Mouse (Mus musculus): ENCODE data around the gene Reck. TPM values are rescaled to one million over a fixed set of nuclear protein-coding genes. Genes with fewer than 3 reads are reported as not detected.

Reck gene
- polyA plus RNA-seq, 1 experiment, result 25.1 TPM

DNA sequence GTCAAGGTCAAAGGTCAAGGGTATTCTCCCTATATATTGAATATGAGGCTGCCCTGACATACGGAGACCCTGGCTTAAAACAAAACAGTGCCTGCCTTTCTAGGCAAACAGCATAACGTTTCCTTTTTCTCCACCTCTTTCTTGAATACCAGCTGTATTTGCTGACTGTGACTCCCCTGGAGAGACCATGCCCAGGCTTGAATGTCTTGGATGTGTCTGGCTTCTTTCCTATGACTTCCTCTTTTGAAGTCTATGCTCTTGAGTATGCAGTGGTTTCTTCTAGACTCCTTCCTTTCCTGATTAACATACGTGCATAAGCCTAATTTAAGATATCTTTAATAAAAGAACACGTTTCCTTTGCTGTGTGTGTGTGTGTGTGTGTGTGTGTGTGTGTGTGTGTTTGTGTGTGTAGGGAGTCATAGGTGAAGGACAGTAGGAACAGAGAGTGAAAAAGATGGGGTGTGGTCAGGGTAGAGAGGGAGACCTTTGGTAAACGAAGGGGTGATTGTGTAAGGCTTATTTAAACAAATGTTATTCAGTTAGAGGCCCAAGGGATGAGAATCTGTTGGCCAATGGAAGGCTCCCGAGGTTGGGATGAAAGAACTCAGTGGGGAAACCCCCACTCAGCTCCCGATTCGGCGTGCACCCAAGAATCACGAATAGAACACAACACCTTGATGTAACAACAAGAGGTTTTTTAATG is 99.7 kb downstream of the Reck start:
- TF ChIP-seq POLR2A (IDR thresholded peaks at IDR 0.05; ENCODE audit: low read depth, low read length) (no peak), CTCF (IDR thresholded peaks at IDR 0.05; ENCODE audit: borderline replicate concordance, insufficient read depth, low read length) (no peak)
- Histone ChIP-seq H3K4me3 (ENCODE audit: insufficient read depth, low read length) (no peak overlapping the region), H3K27ac (ENCODE audit: insufficient read depth, low read length) (peak overlapping the region; percentile 86), H3K4me1 (ENCODE audit: control insufficient read depth, insufficient read depth, low read length) (peaks cover 44% of the 10 kb centered on the region)

DNA sequence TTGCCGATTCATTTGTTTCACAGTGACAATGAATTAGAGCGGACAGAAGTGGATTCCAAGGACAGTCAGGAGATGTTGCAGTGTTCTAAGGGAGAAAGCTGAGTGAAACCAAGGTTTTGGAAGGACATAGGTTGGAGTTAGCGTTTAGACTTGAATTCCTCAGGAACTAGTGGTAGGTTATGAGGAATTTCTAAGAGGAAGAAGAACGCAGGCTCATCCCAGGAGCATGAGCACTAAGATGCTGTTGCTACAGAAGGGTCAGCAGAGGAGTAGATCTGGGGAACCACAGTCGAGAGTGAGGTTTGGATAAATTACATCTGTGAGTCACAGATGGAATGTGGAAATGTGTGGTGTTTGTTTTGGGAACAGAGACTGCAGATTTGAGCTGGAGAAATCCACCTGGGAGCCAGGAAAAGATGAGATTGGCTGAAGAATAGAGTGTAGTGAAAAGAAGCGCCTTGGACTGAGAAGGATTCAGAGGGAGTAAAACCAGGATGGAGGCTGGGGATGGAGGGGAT is 101.0 kb downstream of the Reck start:
- TF ChIP-seq POLR2A (IDR thresholded peaks at IDR 0.05; ENCODE audit: low read depth, low read length) (no peak), CTCF (IDR thresholded peaks at IDR 0.05; ENCODE audit: borderline replicate concordance, insufficient read depth, low read length) (no peak)
- H3K4me1 ChIP-seq (ENCODE audit: control insufficient read depth, insufficient read depth, low read length), result peaks cover 38% of the 10 kb centered on the region
- peak overlapping the region; percentile 97 for H3K27ac ChIP-seq (ENCODE audit: insufficient read depth, low read length)
- no peak overlapping the region for H3K4me3 ChIP-seq (ENCODE audit: insufficient read depth, low read length)

DNA sequence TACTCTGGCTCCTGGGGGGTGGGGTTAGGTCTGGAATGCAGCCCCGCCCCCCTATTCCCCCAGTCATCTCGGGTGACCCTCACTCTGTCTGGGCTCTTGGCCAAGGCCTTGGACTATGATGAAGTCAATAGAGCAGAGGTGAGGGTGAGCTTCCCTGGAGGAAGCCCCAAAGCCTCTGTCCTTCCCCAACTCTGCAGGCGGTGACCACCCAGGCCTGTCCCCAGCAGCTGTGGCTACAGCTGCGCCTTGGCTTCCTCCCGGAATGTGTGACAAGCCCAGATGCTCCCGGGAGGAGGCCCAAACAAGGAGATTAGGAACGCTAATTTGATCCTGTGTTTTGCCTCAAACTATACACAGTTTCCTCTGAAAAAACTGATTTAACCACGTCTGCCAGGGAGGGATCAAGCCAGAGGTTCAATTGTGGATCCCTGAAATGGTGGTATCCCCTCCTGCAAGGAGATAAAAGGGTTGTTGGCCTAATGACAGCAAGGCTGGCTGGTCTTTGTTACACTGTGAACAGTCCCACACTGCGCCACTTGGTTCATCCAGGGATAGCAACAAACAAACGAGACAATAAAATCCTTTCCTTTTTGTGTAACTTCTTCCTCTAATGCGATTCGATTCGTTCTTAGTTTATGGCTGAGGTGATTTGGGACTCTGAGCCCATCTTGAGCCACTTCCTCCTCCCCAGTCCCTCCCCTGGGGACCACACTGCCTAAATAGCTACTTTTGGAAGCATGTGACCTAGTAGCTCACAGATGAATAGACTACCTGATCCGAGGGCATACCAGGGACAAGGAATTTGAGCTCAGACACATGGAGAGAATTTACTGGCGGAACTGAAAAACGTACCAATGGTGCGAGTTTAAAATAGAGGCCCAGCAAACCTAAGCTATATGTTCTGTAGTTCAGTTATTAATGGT is 103.5 kb downstream of the Reck start:
- no peak for TF ChIP-seq CTCF (IDR thresholded peaks at IDR 0.05; ENCODE audit: borderline replicate concordance, insufficient read depth, low read length)
- TF ChIP-seq POLR2A (IDR thresholded peaks at IDR 0.05; ENCODE audit: low read depth, low read length), result no peak
- H3K4me3 ChIP-seq (ENCODE audit: insufficient read depth, low read length), result no peak overlapping the region
- peaks cover 25% of the 10 kb centered on the region for H3K4me1 ChIP-seq (ENCODE audit: control insufficient read depth, insufficient read depth, low read length)
- H3K27ac ChIP-seq (ENCODE audit: insufficient read depth, low read length), result peak overlapping the region; percentile 30; the same call in 1 of the 2 replicates

DNA sequence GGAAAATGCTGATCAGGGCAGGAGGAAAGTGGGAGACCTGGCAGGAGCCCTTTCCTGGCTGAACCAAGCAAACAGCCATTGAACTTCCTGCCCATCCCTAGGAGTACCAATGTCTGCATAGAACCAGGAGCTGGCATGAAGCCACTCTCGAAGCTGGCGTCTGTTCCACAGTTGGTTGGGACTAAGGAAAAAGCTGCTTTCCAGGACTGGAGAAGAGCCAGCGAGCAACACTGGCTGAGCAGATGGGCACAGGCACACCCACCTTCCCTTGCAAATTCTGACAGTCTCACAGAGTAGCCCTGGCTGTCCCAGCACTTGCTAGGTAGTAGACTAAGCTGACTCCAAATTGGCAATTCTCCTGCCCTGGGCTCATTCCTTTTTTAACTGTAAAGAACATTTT is 104.4 kb downstream of the Reck start:
- H3K27ac ChIP-seq (ENCODE audit: insufficient read depth, low read length), result no peak overlapping the region

DNA sequence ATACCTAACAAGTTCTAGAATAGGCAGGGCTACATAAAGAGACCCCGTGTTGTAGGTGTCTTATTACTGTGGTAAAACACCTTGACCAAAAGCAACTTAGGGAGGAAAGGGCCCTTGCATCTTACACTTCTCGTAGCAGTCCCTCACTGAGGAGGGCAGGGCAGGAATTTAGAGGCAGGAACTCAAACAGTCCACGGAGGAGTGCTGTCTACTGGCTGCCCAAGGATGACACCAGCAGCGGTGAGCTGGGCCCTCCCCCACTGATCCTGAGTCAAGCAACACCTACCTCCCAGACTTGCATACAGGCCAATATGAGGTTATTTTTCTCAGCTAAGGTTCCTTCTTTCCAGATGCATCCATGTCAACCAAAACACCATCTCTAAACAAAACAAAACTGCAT is 104.9 kb downstream of the Reck start:
- no peak overlapping the region for H3K27ac ChIP-seq (ENCODE audit: insufficient read depth, low read length)
- peaks cover 21% of the 10 kb centered on the region for H3K4me1 ChIP-seq (ENCODE audit: control insufficient read depth, insufficient read depth, low read length)
- TF ChIP-seq POLR2A (IDR thresholded peaks at IDR 0.05; ENCODE audit: low read depth, low read length), result no peak

More for the DNA sequence above, 104.4 kb downstream of the Reck start:
- TF ChIP-seq CTCF (IDR thresholded peaks at IDR 0.05; ENCODE audit: borderline replicate concordance, insufficient read depth, low read length), result no peak
- TF ChIP-seq POLR2A (IDR thresholded peaks at IDR 0.05; ENCODE audit: low read depth, low read length), result no peak
- H3K4me1 ChIP-seq (ENCODE audit: control insufficient read depth, insufficient read depth, low read length), result peaks cover 24% of the 10 kb centered on the region
- no peak overlapping the region for H3K4me3 ChIP-seq (ENCODE audit: insufficient read depth, low read length)

DNA sequence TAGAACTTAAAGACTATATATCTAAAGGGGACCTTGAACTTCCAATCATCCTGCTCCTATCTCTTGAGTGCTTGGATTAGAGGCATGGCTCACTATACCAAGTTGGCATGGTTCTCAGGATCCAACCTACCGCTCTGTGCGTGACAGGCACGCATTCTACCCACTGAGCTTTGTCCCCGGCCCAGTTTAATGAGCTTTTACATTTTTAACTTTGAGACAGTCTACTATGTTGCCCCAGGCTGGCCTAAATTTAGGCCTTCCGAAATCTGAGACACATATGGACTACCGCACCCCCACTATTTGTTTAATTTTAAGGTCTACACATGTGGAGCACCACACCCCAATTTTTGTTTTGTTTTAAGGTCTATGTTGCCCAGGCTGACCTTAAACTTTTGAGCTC is 105.5 kb downstream of the Reck start:
- TF ChIP-seq CTCF (IDR thresholded peaks at IDR 0.05; ENCODE audit: borderline replicate concordance, insufficient read depth, low read length), result no peak
- TF ChIP-seq POLR2A (IDR thresholded peaks at IDR 0.05; ENCODE audit: low read depth, low read length), result no peak
- H3K4me3 ChIP-seq (ENCODE audit: insufficient read depth, low read length), result no peak overlapping the region
- H3K27ac ChIP-seq (ENCODE audit: insufficient read depth, low read length), result no peak overlapping the region
- H3K4me1 ChIP-seq (ENCODE audit: control insufficient read depth, insufficient read depth, low read length), result peaks cover 20% of the 10 kb centered on the region

More for the DNA sequence above, 104.9 kb downstream of the Reck start:
- H3K4me3 ChIP-seq (ENCODE audit: insufficient read depth, low read length), result no peak overlapping the region

DNA sequence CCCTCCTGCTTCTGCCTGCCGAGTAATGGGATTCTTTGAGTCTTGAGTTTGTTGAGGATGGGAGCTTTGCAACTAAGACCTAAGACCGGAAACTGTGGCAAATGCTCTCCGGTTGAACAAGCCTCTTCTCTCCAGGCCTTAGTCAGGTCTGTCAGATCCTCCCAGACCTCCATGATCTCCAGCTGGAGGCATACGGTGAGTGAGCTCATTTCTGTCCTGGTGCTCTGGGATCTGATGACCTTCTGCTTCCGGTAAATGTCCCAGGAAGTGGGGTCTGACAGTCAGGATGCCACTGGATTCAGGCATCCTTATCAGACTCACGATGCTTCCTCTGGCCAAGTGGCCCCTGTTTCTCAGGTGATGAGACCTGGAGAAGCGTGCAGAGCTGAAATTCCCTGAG is 105.9 kb downstream of the Reck start:
- Histone ChIP-seq H3K4me1 (ENCODE audit: control insufficient read depth, insufficient read depth, low read length) (peaks cover 16% of the 10 kb centered on the region), H3K4me3 (ENCODE audit: insufficient read depth, low read length) (no peak overlapping the region), H3K27ac (ENCODE audit: insufficient read depth, low read length) (no peak overlapping the region)
- no peak for TF ChIP-seq CTCF (IDR thresholded peaks at IDR 0.05; ENCODE audit: borderline replicate concordance, insufficient read depth, low read length)
- no peak for TF ChIP-seq POLR2A (IDR thresholded peaks at IDR 0.05; ENCODE audit: low read depth, low read length)

DNA sequence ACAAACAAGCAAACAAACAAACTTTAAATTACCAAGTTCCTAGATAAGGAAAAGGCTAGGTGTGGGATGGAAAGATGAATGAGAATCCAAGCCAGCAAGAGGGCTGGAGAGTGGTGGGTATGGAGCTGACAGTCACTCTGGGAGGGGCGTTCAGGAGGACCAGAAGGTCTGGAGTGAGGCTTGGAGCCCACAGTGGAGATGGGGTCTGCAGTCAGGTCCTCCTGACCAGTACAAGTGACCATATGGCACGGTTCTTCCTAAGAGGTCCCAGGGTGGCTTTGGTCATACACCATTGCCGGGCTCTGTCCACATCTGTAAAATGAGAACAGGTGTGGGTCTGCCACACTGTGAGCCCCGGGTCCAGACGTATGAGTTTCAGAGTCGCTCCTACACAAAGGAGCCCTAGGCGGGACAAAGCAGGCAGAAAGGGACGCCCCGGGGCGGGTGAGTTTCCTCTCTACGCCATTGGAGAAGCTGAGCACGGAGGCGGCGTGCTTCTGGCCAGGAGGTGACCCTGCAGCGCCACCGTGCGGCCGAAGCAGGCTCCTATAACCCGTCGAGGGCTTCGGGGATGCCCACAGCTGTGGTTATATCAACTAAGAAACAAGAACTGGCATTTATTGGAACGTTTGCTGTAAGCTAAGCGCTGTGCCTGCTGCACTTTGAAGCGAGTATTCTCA is 106.9 kb downstream of the Reck start:
- Histone ChIP-seq H3K27ac (ENCODE audit: insufficient read depth, low read length) (no peak overlapping the region; the same call in 1 of the 2 replicates), H3K4me3 (ENCODE audit: insufficient read depth, low read length) (no peak overlapping the region), H3K4me1 (ENCODE audit: control insufficient read depth, insufficient read depth, low read length) (peaks cover 13% of the 10 kb centered on the region)
- TF ChIP-seq POLR2A (IDR thresholded peaks at IDR 0.05; ENCODE audit: low read depth, low read length) (peak; percentile 39; the same call in 1 of the 2 replicates), CTCF (IDR thresholded peaks at IDR 0.05; ENCODE audit: borderline replicate concordance, insufficient read depth, low read length) (peak; percentile 84)

DNA sequence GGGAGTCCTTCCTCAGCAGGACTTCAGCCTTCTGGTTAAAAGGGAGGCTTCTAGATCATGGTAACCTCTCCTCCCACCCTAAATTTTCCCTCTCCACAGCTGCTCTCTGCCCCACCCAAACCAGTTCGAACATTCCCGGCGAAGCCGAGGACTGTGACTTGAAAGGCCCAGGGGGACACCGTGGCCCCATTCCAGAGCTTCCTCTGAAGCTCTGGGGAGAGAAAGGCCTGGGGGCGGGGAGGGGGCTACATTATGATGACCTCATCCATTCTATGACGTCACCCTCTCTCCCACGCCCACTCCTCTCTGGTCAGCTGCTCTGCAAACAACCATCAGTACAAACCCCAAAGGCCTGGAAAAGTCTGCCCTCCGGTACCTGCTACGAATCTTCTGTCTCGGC is 107.9 kb downstream of the Reck start, which contains the start of gene Ccin:
Gene Ccin (plus strand): TSS at position 303 of the 400 bp plus-strand sequence.
- TF ChIP-seq CTCF (IDR thresholded peaks at IDR 0.05; ENCODE audit: borderline replicate concordance, insufficient read depth, low read length), result no peak
- TF ChIP-seq POLR2A (IDR thresholded peaks at IDR 0.05; ENCODE audit: low read depth, low read length), result no peak
- H3K4me3 ChIP-seq (ENCODE audit: insufficient read depth, low read length), result no peak within 1 kb of the TSS
- peaks cover 10% of the 10 kb centered on the region for H3K4me1 ChIP-seq (ENCODE audit: control insufficient read depth, insufficient read depth, low read length)
- no peak within 1 kb of the TSS for H3K27ac ChIP-seq (ENCODE audit: insufficient read depth, low read length)
